ENCODE assay signal across 22 mouse cellular contexts in the genomic region with DNA sequence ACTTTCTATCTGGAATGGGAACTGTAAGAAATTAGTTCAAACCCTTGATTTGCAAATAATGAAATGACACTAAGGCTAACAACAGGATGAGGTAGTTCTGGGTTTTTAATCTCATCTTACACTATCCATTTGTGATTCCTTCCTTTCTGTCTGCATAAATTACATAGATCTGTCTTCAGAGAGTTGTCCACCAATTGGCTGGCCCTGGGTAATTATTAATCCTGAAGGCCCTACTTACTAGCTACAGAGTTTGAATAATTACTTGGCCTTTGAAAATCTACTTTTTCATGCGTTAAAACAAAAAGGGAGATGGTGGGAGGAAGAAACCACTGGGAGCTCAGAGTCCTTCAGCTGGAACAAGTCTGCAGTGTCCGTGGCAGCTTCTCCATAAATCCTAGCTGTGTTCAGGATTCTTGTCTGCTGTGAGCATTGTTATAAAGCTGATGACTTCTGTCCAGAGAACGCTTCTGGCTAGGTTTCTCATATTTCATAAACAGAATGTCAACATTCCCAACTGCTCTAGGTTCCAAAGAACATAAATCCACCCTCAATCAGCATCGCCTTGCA. TPM values are rescaled to one million over a fixed set of nuclear protein-coding genes. Genes with fewer than 3 reads are reported as not detected.
DNase-seq lines count a peak whose midpoint lies in the region; ATAC-seq lines count a peak whose summit lies in the region.
"Had no signal": no experiment of that assay in that cellular context is flagged by ENCODE, and none has a peak within 500 bp of the region (broad histone marks: within the 10 kb centered on the region; RNA-seq: fewer than 3 reads in every experiment).

No protein-coding gene starts in this region.

- H3K9ac ChIP-seq in embryonic facial prominence, embryonic 14.5 days (ENCODE audit: low read depth, low read length) = no peak overlapping the region
- no peak overlapping the region for H3K9ac ChIP-seq in limb, embryonic 13.5 days
- H3K9ac ChIP-seq in kidney, embryonic 16.5 days (replicated peaks; ENCODE audit: low read length) = no peak overlapping the region
- H3K9ac ChIP-seq in stomach, embryonic 16.5 days (ENCODE audit: low read length) = no peak overlapping the region
- H3K9ac ChIP-seq: liver, embryonic 13.5 days; lung, embryonic 15.5 days had no signal

- no peak overlapping the region for H3K4me2 ChIP-seq in embryonic facial prominence, embryonic 14.5 days (ENCODE audit: low read depth, low read length)
- no peak overlapping the region for H3K4me2 ChIP-seq in limb, embryonic 13.5 days (replicated peaks)
- H3K4me2 ChIP-seq in kidney, embryonic 16.5 days (replicated peaks; ENCODE audit: low read depth, low read length) = peak overlapping the region; percentile 11
- H3K4me2 ChIP-seq in stomach, embryonic 16.5 days (ENCODE audit: low read depth, low read length) = no peak overlapping the region
- H3K4me2 ChIP-seq: liver, embryonic 13.5 days; lung, embryonic 15.5 days; midbrain, embryonic 11.5 days had no signal

- no peak overlapping the region for H3K4me3 ChIP-seq in embryonic facial prominence, embryonic 14.5 days (ENCODE audit: low read depth, low read length)
- H3K4me3 ChIP-seq in embryonic facial prominence, embryonic 10.5 days = no peak overlapping the region
- no peak overlapping the region for H3K4me3 ChIP-seq in limb, embryonic 13.5 days
- no peak overlapping the region for H3K4me3 ChIP-seq in limb, embryonic 10.5 days
- no peak overlapping the region for H3K4me3 ChIP-seq in kidney, embryonic 16.5 days (ENCODE audit: low read length)
- H3K4me3 ChIP-seq in stomach, embryonic 16.5 days (replicated peaks; ENCODE audit: low read length) = no peak overlapping the region
- H3K4me3 ChIP-seq: hindbrain, embryonic 10.5 days; layer of hippocampus, adult 2 months; left cerebral cortex, adult 2 months; liver, embryonic 13.5 days; lung, embryonic 15.5 days had no signal

- no peaks in the 10 kb centered on the region for H3K36me3 ChIP-seq in embryonic facial prominence, embryonic 14.5 days (ENCODE audit: control insufficient read depth, insufficient read depth, low read length)
- H3K36me3 ChIP-seq in embryonic facial prominence, embryonic 10.5 days (replicated peaks) = no peaks in the 10 kb centered on the region
- H3K36me3 ChIP-seq in limb, embryonic 13.5 days = no peaks in the 10 kb centered on the region
- no peaks in the 10 kb centered on the region for H3K36me3 ChIP-seq in limb, embryonic 10.5 days
- H3K36me3 ChIP-seq in kidney, embryonic 16.5 days (ENCODE audit: insufficient read depth, low read length) = no peaks in the 10 kb centered on the region
- no peaks in the 10 kb centered on the region for H3K36me3 ChIP-seq in stomach, embryonic 16.5 days (ENCODE audit: control insufficient read depth, insufficient read depth, low read length)
- H3K36me3 ChIP-seq: hindbrain, embryonic 10.5 days; liver, embryonic 13.5 days; lung, embryonic 15.5 days had no signal

- no peaks in the 10 kb centered on the region for H3K9me3 ChIP-seq in embryonic facial prominence, embryonic 14.5 days (ENCODE audit: control insufficient read depth, low read length)
- no peaks in the 10 kb centered on the region for H3K9me3 ChIP-seq in embryonic facial prominence, embryonic 10.5 days
- no peaks in the 10 kb centered on the region for H3K9me3 ChIP-seq in limb, embryonic 13.5 days
- H3K9me3 ChIP-seq in limb, embryonic 10.5 days (replicated peaks) = no peaks in the 10 kb centered on the region
- H3K9me3 ChIP-seq in kidney, embryonic 16.5 days (ENCODE audit: low read length) = no peaks in the 10 kb centered on the region
- no peaks in the 10 kb centered on the region for H3K9me3 ChIP-seq in stomach, embryonic 16.5 days (replicated peaks; ENCODE audit: control insufficient read depth, low read length)
- H3K9me3 ChIP-seq: hindbrain, embryonic 10.5 days; liver, embryonic 13.5 days; lung, embryonic 15.5 days had no signal

- no peak for ATAC-seq in embryonic facial prominence, embryonic 14.5 days (ENCODE audit: low read depth)
- ATAC-seq in limb, embryonic 13.5 days (ENCODE audit: low FRiP score, low read depth) = 0 out of 2 replicates have a peak, but pooled peaks have one; percentile 32
- peak; percentile 89 for ATAC-seq in kidney, embryonic 16.5 days (ENCODE audit: low FRiP score, low TSS enrichment)
- ATAC-seq in stomach, embryonic 16.5 days (ENCODE audit: insufficient read depth, low FRiP score) = peak; percentile 73; the same call in 1 of the 2 replicates
- ATAC-seq: activated CD4-positive, CD25-positive, alpha-beta regulatory T cell, adult 4 months had no signal

- peak; percentile 45 for DNase-seq in embryonic facial prominence, embryonic 14.5 days (ENCODE audit: low spot score)
- no peak for DNase-seq in embryonic facial prominence, embryonic 10.5 days (ENCODE audit: low spot score)
- no peak for DNase-seq in limb, embryonic 10.5 days (ENCODE audit: low spot score)
- no peak for DNase-seq in heart, postnatal 25 days (ENCODE audit: low spot score)
- DNase-seq in layer of hippocampus, postnatal 25 days (ENCODE audit: extremely low spot score in 1 of 2, low spot score in 1 of 2) = no peak
- DNase-seq: adrenal gland, postnatal 14 days; cerebellum, adult 11 months; cerebellum, postnatal 36 days; heart, adult 11 months; liver, embryonic 13.5 days; retina, postnatal 1 day; right cerebral cortex, postnatal 4 days; thymus, postnatal 25 days had no signal

- H3K27me3 ChIP-seq in embryonic facial prominence, embryonic 14.5 days (replicated peaks; ENCODE audit: control insufficient read depth, insufficient read depth, low read length) = no peaks in the 10 kb centered on the region
- no peaks in the 10 kb centered on the region for H3K27me3 ChIP-seq in embryonic facial prominence, embryonic 10.5 days (replicated peaks; ENCODE audit: low read depth, poor library complexity, severe bottlenecking)
- H3K27me3 ChIP-seq in limb, embryonic 13.5 days = no peaks in the 10 kb centered on the region
- H3K27me3 ChIP-seq in limb, embryonic 10.5 days (ENCODE audit: low read depth, poor library complexity, severe bottlenecking) = no peaks in the 10 kb centered on the region
- no peaks in the 10 kb centered on the region for H3K27me3 ChIP-seq in kidney, embryonic 16.5 days (ENCODE audit: insufficient read depth, low read length)
- H3K27me3 ChIP-seq in stomach, embryonic 16.5 days (ENCODE audit: control insufficient read depth, insufficient read depth, low read length) = no peaks in the 10 kb centered on the region
- H3K27me3 ChIP-seq: liver, embryonic 13.5 days; lung, embryonic 15.5 days had no signal

- intact Hi-C loops in heart, postnatal 25 days (cut with DNase I) = no loop called here

- H3K4me1 ChIP-seq in embryonic facial prominence, embryonic 14.5 days (ENCODE audit: control insufficient read depth, insufficient read depth, low read length) = no peaks in the 10 kb centered on the region
- no peaks in the 10 kb centered on the region for H3K4me1 ChIP-seq in embryonic facial prominence, embryonic 10.5 days
- no peaks in the 10 kb centered on the region for H3K4me1 ChIP-seq in limb, embryonic 13.5 days
- no peaks in the 10 kb centered on the region for H3K4me1 ChIP-seq in limb, embryonic 10.5 days
- H3K4me1 ChIP-seq in kidney, embryonic 16.5 days (ENCODE audit: insufficient read depth, low read length) = 0 out of 2 replicates have a peak, but pooled peaks cover 18% of the 10 kb centered on the region
- no peaks in the 10 kb centered on the region for H3K4me1 ChIP-seq in stomach, embryonic 16.5 days (ENCODE audit: control insufficient read depth, insufficient read depth, low read length)
- H3K4me1 ChIP-seq: hindbrain, embryonic 10.5 days; liver, embryonic 13.5 days had no signal

- H3K27ac ChIP-seq in embryonic facial prominence, embryonic 14.5 days (replicated peaks; ENCODE audit: low read depth, low read length) = no peak overlapping the region
- no peak overlapping the region for H3K27ac ChIP-seq in embryonic facial prominence, embryonic 10.5 days (replicated peaks)
- H3K27ac ChIP-seq in limb, embryonic 13.5 days = no peak overlapping the region
- H3K27ac ChIP-seq in limb, embryonic 10.5 days = no peak overlapping the region
- H3K27ac ChIP-seq in kidney, embryonic 16.5 days (ENCODE audit: low read length) = peak overlapping the region; percentile 72
- peak overlapping the region; percentile 0; the same call in 1 of the 2 replicates for H3K27ac ChIP-seq in stomach, embryonic 16.5 days (ENCODE audit: low read length)
- H3K27ac ChIP-seq: hindbrain, embryonic 10.5 days; layer of hippocampus, adult 2 months; left cerebral cortex, adult 2 months; liver, embryonic 13.5 days; lung, embryonic 15.5 days had no signal

- 44% methylated on average over 4 of the region's 4 CpGs for WGBS in embryonic facial prominence, embryonic 14.5 days
- 76% methylated on average over 4 of the region's 4 CpGs for WGBS in embryonic facial prominence, embryonic 10.5 days
- 39% methylated on average over 4 of the region's 4 CpGs for WGBS in limb, embryonic 13.5 days
- 78% methylated on average over 4 of the region's 4 CpGs for WGBS in limb, embryonic 10.5 days
- 12% methylated on average over 4 of the region's 4 CpGs for WGBS in kidney, embryonic 16.5 days
- WGBS in stomach, embryonic 16.5 days = 21% methylated on average over 4 of the region's 4 CpGs

RNA-seq across cellular contexts. Expression of gene Musk, which starts 29.3 kb away (rescaled TPM):
- polyA plus RNA-seq in embryonic facial prominence, embryonic 14.5 days (2014; fragmentation: Nextera tagmentation; extraction: Ambion mirVana) = 11.8 and 12.9 TPM in 2 replicates
- 0.08 and 0.22 TPM in 2 replicates for polyA plus RNA-seq in embryonic facial prominence, embryonic 10.5 days (2016; fragmentation: Nextera tagmentation; extraction: Ambion mirVana)
- polyA plus RNA-seq in limb, embryonic 13.5 days (2015; fragmentation: Nextera tagmentation; extraction: Ambion mirVana) = 9.2 and 9.8 TPM in 2 replicates
- 0.26 TPM in 1 of 2 replicates, not detected in the other for polyA plus RNA-seq in limb, embryonic 10.5 days (2016; fragmentation: Nextera tagmentation; extraction: Ambion mirVana)
- 0.17 and 0.31 TPM in 2 replicates for polyA plus RNA-seq in kidney, embryonic 16.5 days (2015; fragmentation: Nextera tagmentation; extraction: Ambion mirVana)
- polyA plus RNA-seq in stomach, embryonic 16.5 days (2015; fragmentation: Nextera tagmentation; extraction: Ambion mirVana) = 0.84 and 1.2 TPM in 2 replicates
- total RNA-seq in heart, postnatal 25 days (2021) = under 1 TPM; 0.57 to 0.70 TPM
- 1 to 10 TPM; 1.8 to 2.2 TPM for total RNA-seq in layer of hippocampus, postnatal 25 days (2021)
- polyA plus RNA-seq: activated CD4-positive, CD25-positive, alpha-beta regulatory T cell, adult 4 months; midbrain, embryonic 11.5 days had no signal

Comparison
In these comparisons a context has a peak if more than half of its experiments do, and no peak if none do; other contexts are left out.
1. H3K27ac ChIP-seq: peak in kidney, embryonic 16.5 days (single experiment) and stomach, embryonic 16.5 days (single experiment); none in embryonic facial prominence, embryonic 14.5 days (single experiment), embryonic facial prominence, embryonic 10.5 days (single experiment), limb, embryonic 13.5 days (single experiment) and limb, embryonic 10.5 days (single experiment).